Mouse (Mus musculus) C2C12 (cell line): ENCODE measurements at regions not wholly inside any gene's neighbourhood (a gene's known extent, or its start where the extent isn't known, plus 50 kb on each side); places are given as distances from the start of the nearest gene placed in this dataset.

ENCODE experiments used
- H3K27me3 ChIP-seq: one replicate; pipeline ENCODE4 v1.6.1; 2011; ENCODE audit not compliant: control insufficient read depth, insufficient read depth, insufficient read length
- H3K36me3 ChIP-seq: one replicate; pipeline ENCODE4 v1.6.1; 2011; ENCODE audit not compliant: control insufficient read depth, insufficient read depth
- H3K4me3 ChIP-seq: one replicate; pipeline ENCODE4 v1.5.1; 2011; ENCODE audit warnings: mild to moderate bottlenecking, control low read depth; ENCODE audit not compliant: poor library complexity, insufficient read depth, severe bottlenecking
- H3K79me2 ChIP-seq: one replicate; pipeline ENCODE4 v1.6.1; 2011; ENCODE audit not compliant: control insufficient read depth, insufficient read depth
- H3K79me3 ChIP-seq: one replicate; pipeline ENCODE4 v1.6.1; 2011; ENCODE audit warnings: low read depth, control low read depth
- H3ac ChIP-seq: one replicate; pipeline ENCODE3; 2011; ENCODE audit warnings: low read depth; ENCODE audit not compliant: control insufficient read depth, insufficient read length
- CEBPB ChIP-seq: IDR thresholded peaks from one replicate; pipeline ENCODE4 v1.6.1; 2011; ENCODE audit warnings: low read depth, mild to moderate bottlenecking, control low read depth, moderate library complexity
- CTCF ChIP-seq: IDR thresholded peaks from one replicate; pipeline ENCODE4 v1.5.1; 2011; ENCODE audit not compliant: control insufficient read depth, insufficient read depth, insufficient read length
- FOSL1 ChIP-seq: IDR thresholded peaks from one replicate; pipeline ENCODE4 v1.8.0; 2011; ENCODE audit warnings: mild to moderate bottlenecking, low read length; ENCODE audit not compliant: poor library complexity, insufficient read depth, severe bottlenecking
- MAX ChIP-seq: IDR thresholded peaks from one replicate; pipeline ENCODE4 v1.6.1; 2011; ENCODE audit warnings: mild to moderate bottlenecking, control low read depth
- MYOD1 ChIP-seq: IDR thresholded peaks from one replicate; pipeline ENCODE4 v1.6.1; 2011; ENCODE audit warnings: low read depth; ENCODE audit not compliant: control insufficient read depth, insufficient read length
- MYOG ChIP-seq: IDR thresholded peaks from one replicate; pipeline ENCODE4 v1.6.1; 2011; ENCODE audit not compliant: control insufficient read depth, insufficient read length; ENCODE audit errors: extremely low read depth
- USF1 ChIP-seq: IDR thresholded peaks from one replicate; pipeline ENCODE4 v1.6.1; 2011; ENCODE audit warnings: low read depth, mild to moderate bottlenecking, control low read depth, moderate library complexity

DNA sequence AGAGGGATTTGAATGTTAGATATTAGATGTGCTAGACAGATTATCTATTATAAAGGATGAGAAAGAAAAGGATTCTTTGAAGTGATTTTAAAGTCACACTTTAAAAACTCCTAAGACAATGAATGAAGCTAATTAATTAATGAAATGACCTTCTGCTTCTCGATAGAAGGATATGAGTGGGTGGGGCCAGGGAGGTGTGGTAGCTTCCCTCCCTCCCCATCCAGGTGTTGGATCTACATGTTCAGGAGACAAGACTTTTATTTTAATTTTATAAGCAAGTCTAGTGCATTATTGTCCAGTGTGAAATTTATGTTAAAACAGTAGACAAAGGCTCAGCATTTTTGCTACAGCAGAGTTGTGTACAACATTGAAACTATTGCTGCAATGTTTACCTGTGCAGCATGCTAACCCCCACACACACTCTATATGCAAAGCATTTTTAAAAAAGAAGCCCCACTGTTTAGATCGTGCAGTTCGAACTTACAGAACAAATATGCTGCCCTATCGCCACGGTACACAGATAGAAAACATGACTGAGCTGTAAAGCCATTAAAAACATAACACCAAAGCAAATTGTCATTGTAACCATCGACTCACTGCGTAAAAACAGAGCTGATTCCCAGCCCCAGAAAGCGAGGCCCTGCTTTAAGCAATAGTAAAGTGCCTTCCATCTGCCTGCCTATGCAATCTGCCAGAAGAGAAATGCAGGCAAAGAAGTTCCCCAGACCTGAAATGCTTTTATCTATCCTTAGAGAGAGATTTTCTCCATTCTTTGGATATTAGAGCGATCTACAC lies 233.4 kb downstream of the Mef2c start:
- no peaks in the 10 kb centered on the region for H3K79me2 ChIP-seq
- H3K79me3 ChIP-seq, result no peaks in the 10 kb centered on the region
- no peaks in the 10 kb centered on the region for H3K27me3 ChIP-seq
- TF ChIP-seq FOSL1, result no peak
- no peak for TF ChIP-seq MYOD1
- TF ChIP-seq USF1, result no peak
- no peak for TF ChIP-seq MAX
- TF ChIP-seq CTCF, result no peak
- no peak for TF ChIP-seq MYOG
- TF ChIP-seq CEBPB, result no peak
- no peaks in the 10 kb centered on the region for H3K36me3 ChIP-seq
- no peak overlapping the region for H3ac ChIP-seq
- no peak overlapping the region for H3K4me3 ChIP-seq

GRCm38 (mm10) chr13:83737826-83738527 lies 234.1 kb downstream of the Mef2c start:
- no peaks in the 10 kb centered on the region for H3K79me2 ChIP-seq
- H3K79me3 ChIP-seq, result no peaks in the 10 kb centered on the region
- no peak overlapping the region for H3K4me3 ChIP-seq
- TF ChIP-seq MYOD1 (no peak), USF1 (no peak), CTCF (no peak), FOSL1 (no peak), MAX (no peak), CEBPB (no peak), MYOG (no peak)
- no peak overlapping the region for H3ac ChIP-seq
- no peaks in the 10 kb centered on the region for H3K36me3 ChIP-seq
- no peaks in the 10 kb centered on the region for H3K27me3 ChIP-seq

- Histone ChIP-seq H3K79me2 (no peaks in the 10 kb centered on the region), H3K27me3 (no peaks in the 10 kb centered on the region), H3K79me3 (no peaks in the 10 kb centered on the region), H3ac (no peak overlapping the region), H3K36me3 (no peaks in the 10 kb centered on the region), H3K4me3 (no peak overlapping the region)
- TF ChIP-seq USF1, result no peak
- no peak for TF ChIP-seq CTCF
- no peak for TF ChIP-seq MYOD1
- TF ChIP-seq MYOG, result no peak
- no peak for TF ChIP-seq FOSL1
- TF ChIP-seq MAX, result no peak
- TF ChIP-seq CEBPB, result no peak
Measured at GRCm38 (mm10) chr13:83738528-83738981, 234.7 kb downstream of the Mef2c start.

- TF ChIP-seq MYOG (no peak), CEBPB (no peak)
- no peaks in the 10 kb centered on the region for H3K36me3 ChIP-seq
- H3K27me3 ChIP-seq, result no peaks in the 10 kb centered on the region
- no peaks in the 10 kb centered on the region for H3K79me2 ChIP-seq
- H3ac ChIP-seq, result no peak overlapping the region
- no peak overlapping the region for H3K4me3 ChIP-seq
- H3K79me3 ChIP-seq, result no peaks in the 10 kb centered on the region
Measured at GRCm38 (mm10) chr13:83739131-83739530, 235.3 kb downstream of the Mef2c start.

DNA sequence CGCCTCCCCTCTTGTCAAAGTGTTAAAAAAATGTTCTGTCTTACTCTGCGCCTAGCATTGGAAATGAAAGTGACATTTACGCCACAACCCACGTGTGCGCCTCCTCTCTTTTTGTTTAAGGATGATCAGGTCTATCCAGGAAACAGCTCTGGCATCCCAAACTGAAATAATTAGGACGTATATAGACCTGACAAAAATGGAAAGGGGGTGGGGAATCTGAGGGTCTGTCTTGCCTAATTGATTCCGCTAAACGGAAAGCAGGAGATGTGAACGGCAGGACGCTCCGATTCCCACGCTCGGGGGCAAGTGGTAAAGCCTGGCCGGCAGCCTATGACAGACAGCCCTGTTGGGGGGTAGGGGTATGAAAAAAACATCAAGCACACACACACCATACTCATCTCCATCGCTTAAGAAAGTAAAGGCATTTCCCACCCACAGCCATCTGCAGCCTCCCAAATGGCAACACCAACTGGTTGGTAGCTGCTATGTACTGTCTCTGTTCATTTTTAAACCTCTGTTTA lies 235.8 kb downstream of the Mef2c start:
- TF ChIP-seq MYOG, result no peak
- no peak for TF ChIP-seq MYOD1
- TF ChIP-seq USF1, result no peak
- no peak for TF ChIP-seq MAX
- no peak for TF ChIP-seq CEBPB
- no peak for TF ChIP-seq CTCF
- TF ChIP-seq FOSL1, result no peak
- Histone ChIP-seq H3K27me3 (no peaks in the 10 kb centered on the region), H3K4me3 (no peak overlapping the region), H3K36me3 (no peaks in the 10 kb centered on the region), H3K79me2 (no peaks in the 10 kb centered on the region), H3ac (no peak overlapping the region), H3K79me3 (no peaks in the 10 kb centered on the region)
